In genomic region chr4:124570977-124571376, GRCm38 (mm10) we compare ENCODE assay signal across 9 mouse cellular contexts. TPM values are rescaled to one million over a fixed set of nuclear protein-coding genes. Genes with fewer than 3 reads are reported as not detected.
DNase-seq lines count a peak whose midpoint lies in the region; ATAC-seq and TF ChIP-seq lines count a peak whose summit lies in the region.
"Had no signal": no experiment of that assay in that cellular context is flagged by ENCODE, and none has a peak within 500 bp of the region (broad histone marks: within the 10 kb centered on the region; RNA-seq: fewer than 3 reads in every experiment).

No protein-coding gene starts in this region.

- POLR2A ChIA-PET in Patski (lab: Charles Lee): no interaction called here

- no peaks in the 10 kb centered on the region for H3K36me3 ChIP-seq in limb, embryonic 15.5 days
- H3K36me3 ChIP-seq: hindbrain, embryonic 15.5 days had no signal

- no peaks in the 10 kb centered on the region for H3K9me3 ChIP-seq in limb, embryonic 15.5 days
- H3K9me3 ChIP-seq: hindbrain, embryonic 15.5 days had no signal

- no peak overlapping the region for H3K9ac ChIP-seq in limb, embryonic 15.5 days
- H3K9ac ChIP-seq: hindbrain, embryonic 15.5 days had no signal

- H3K4me2 ChIP-seq in limb, embryonic 15.5 days: peak overlapping the region; percentile 1; the same call in 1 of the 2 replicates
- H3K4me2 ChIP-seq: hindbrain, embryonic 15.5 days had no signal

- no peak overlapping the region for H3K4me3 ChIP-seq in limb, embryonic 15.5 days
- H3K4me3 ChIP-seq: hindbrain, embryonic 15.5 days had no signal

- no peaks in the 10 kb centered on the region for H3K27me3 ChIP-seq in Patski
- H3K27me3 ChIP-seq in limb, embryonic 15.5 days: peaks cover 55% of the 10 kb centered on the region

- CTCF ChIA-PET in Patski (lab: Charles Lee): interaction anchor here (0.9 to 1.6 kb wide), 4 partner anchors 24 to 90 kb away, joined by 3 to 4 read pairs (median 3); no protein-coding TSS in a partner anchor

- 39% methylated on average over 9 of the region's 9 CpGs for WGBS in limb, embryonic 15.5 days

- TF ChIP-seq CTCF in Patski (IDR thresholded peaks at IDR 0.05): no peak

- peak overlapping the region; percentile 43; the same call in 1 of the 2 replicates for H3K27ac ChIP-seq in limb, embryonic 15.5 days
- H3K27ac ChIP-seq: hindbrain, embryonic 15.5 days had no signal

- peak; percentile 84 for DNase-seq in 3134 (ENCODE audit: extremely low read depth, insufficient read length, low spot score)
- peak; percentile 77 for DNase-seq in Patski (ENCODE audit: low read depth, low spot score)
- peak; percentile 81 for DNase-seq in heart, adult 8-10 months (ENCODE audit: low spot score)
- peak; percentile 57 for DNase-seq in urinary bladder, postnatal 25 days (ENCODE audit: low spot score)
- DNase-seq in T-cell, adult 2 months (ENCODE audit: low spot score): no peak
- no peak for DNase-seq in frontal cortex, postnatal 36 days (ENCODE audit: low spot score in 2 of 2)

- in situ Hi-C loops in Patski (cut with MboI; ENCODE audit: low pct_unique_long_range_greater_than_20kb): loop anchor here (5.0 kb wide), 2 partner anchors 44 to 81 kb away; no protein-coding TSS in a partner anchor

- ATAC-seq in Patski: peak; percentile 91
- ATAC-seq in limb, embryonic 15.5 days (ENCODE audit: insufficient number of reproducible peaks, low FRiP score, low TSS enrichment, low read depth): peak; percentile 83
- no peak for ATAC-seq in CD4-positive, CD25-positive, alpha-beta regulatory T cell, adult 4 months

- H3K4me1 ChIP-seq in limb, embryonic 15.5 days: peaks cover 39% of the 10 kb centered on the region

RNA-seq across cellular contexts. Expression of gene 3100002H09Rik, which starts 39.6 kb away (rescaled TPM):
- polyA plus RNA-seq in Patski (2021): not detected
- not detected for total RNA-seq in heart, adult 8-10 months (2022)
- polyA plus RNA-seq in limb, embryonic 15.5 days (2015; fragmentation: Nextera tagmentation; extraction: Ambion mirVana): not detected in 2 replicates
- polyA plus RNA-seq in CD4-positive, CD25-positive, alpha-beta regulatory T cell, adult 4 months (2017; shearing (Covaris generic)): not detected

Comparison
In these comparisons a context has a peak if more than half of its experiments do, and no peak if none do; other contexts are left out.
1. DNase-seq: peak in 3134 (single experiment), Patski (single experiment), heart, adult 8-10 months (single experiment) and urinary bladder, postnatal 25 days (single experiment); none in T-cell, adult 2 months (single experiment) and frontal cortex, postnatal 36 days (0 of 2).